Mouse (Mus musculus): ENCODE measurements at regions not wholly inside any gene's neighbourhood (a gene's known extent, or its start where the extent isn't known, plus 50 kb on each side); places are given as distances from the start of the nearest gene placed in this dataset.
A peak's percentile ranks its signal among the peaks of the same experiment; 100 is the strongest.

GRCm38 (mm10) chr8:11942892-11943332 lies 102.6 kb downstream of the Tex29 start:
- DNase-seq (ENCODE audit: low spot score) (peak; percentile 81), ATAC-seq (ENCODE audit: insufficient read depth, low read depth) (peak; percentile 79)
- 34% methylated on average over 6 of the region's 6 CpGs for WGBS
- Histone ChIP-seq H3K9ac (replicated peaks; ENCODE audit: low read depth, low read length) (no peak overlapping the region), H3K4me1 (ENCODE audit: control insufficient read depth, insufficient read depth) (no peaks in the 10 kb centered on the region), H3K4me3 (ENCODE audit: low read depth, low read length) (no peak overlapping the region), H3K9me3 (replicated peaks; ENCODE audit: control insufficient read depth, low read length) (no peaks in the 10 kb centered on the region), H3K4me2 (ENCODE audit: low read depth, low read length) (no peak overlapping the region), H3K27ac (ENCODE audit: low read depth) (no peak overlapping the region), H3K27me3 (ENCODE audit: control insufficient read depth, insufficient read depth, low read length) (no peaks in the 10 kb centered on the region), H3K36me3 (replicated peaks; ENCODE audit: control insufficient read depth, insufficient read depth, low read length) (no peaks in the 10 kb centered on the region)
- TF ChIP-seq CTCF (IDR thresholded peaks at IDR 0.05; ENCODE audit: low read depth) (peak; percentile 75), EP300 (IDR thresholded peaks at IDR 0.05; ENCODE audit: low read depth) (no peak)

- H3K27me3 ChIP-seq (ENCODE audit: control insufficient read depth, insufficient read depth, low read length): no peaks in the 10 kb centered on the region
- no peak for DNase-seq (ENCODE audit: low spot score)
- H3K4me1 ChIP-seq (ENCODE audit: control insufficient read depth, insufficient read depth): no peaks in the 10 kb centered on the region
- no peak overlapping the region for H3K9ac ChIP-seq (replicated peaks; ENCODE audit: low read depth, low read length)
- no peak overlapping the region for H3K27ac ChIP-seq (ENCODE audit: low read depth)
- no peaks in the 10 kb centered on the region for H3K36me3 ChIP-seq (replicated peaks; ENCODE audit: control insufficient read depth, insufficient read depth, low read length)
- 61% methylated on average over 8 of the region's 8 CpGs for WGBS
- H3K4me3 ChIP-seq (ENCODE audit: low read depth, low read length): no peak overlapping the region
- ATAC-seq (ENCODE audit: insufficient read depth, low read depth): no peak
- 0 out of 2 replicates have a peak, but pooled peaks cover 5% of the 10 kb centered on the region for H3K9me3 ChIP-seq (replicated peaks; ENCODE audit: control insufficient read depth, low read length)
- TF ChIP-seq EP300 (IDR thresholded peaks at IDR 0.05; ENCODE audit: low read depth) (no peak), CTCF (IDR thresholded peaks at IDR 0.05; ENCODE audit: low read depth) (no peak)
- H3K4me2 ChIP-seq (ENCODE audit: low read depth, low read length): no peak overlapping the region
These were observed 107.5 kb downstream of the Tex29 start for GRCm38 (mm10) chr8:11947766-11948165.

- DNase-seq (ENCODE audit: low spot score): no peak
- H3K36me3 ChIP-seq (replicated peaks; ENCODE audit: control insufficient read depth, insufficient read depth, low read length): no peaks in the 10 kb centered on the region
- H3K4me1 ChIP-seq (ENCODE audit: control insufficient read depth, insufficient read depth): no peaks in the 10 kb centered on the region
- no peak for ATAC-seq (ENCODE audit: insufficient read depth, low read depth)
- H3K9me3 ChIP-seq (replicated peaks; ENCODE audit: control insufficient read depth, low read length): 0 out of 2 replicates have a peak, but pooled peaks cover 2% of the 10 kb centered on the region
- TF ChIP-seq EP300 (IDR thresholded peaks at IDR 0.05; ENCODE audit: low read depth): no peak
- TF ChIP-seq CTCF (IDR thresholded peaks at IDR 0.05; ENCODE audit: low read depth): no peak
- H3K4me2 ChIP-seq (ENCODE audit: low read depth, low read length): no peak overlapping the region
- H3K4me3 ChIP-seq (ENCODE audit: low read depth, low read length): no peak overlapping the region
- H3K27me3 ChIP-seq (ENCODE audit: control insufficient read depth, insufficient read depth, low read length): 0 out of 2 replicates have a peak, but pooled peaks cover 7% of the 10 kb centered on the region
- 17% methylated on average over 7 of the region's 7 CpGs for WGBS
- no peak overlapping the region for H3K9ac ChIP-seq (replicated peaks; ENCODE audit: low read depth, low read length)
- no peak overlapping the region for H3K27ac ChIP-seq (ENCODE audit: low read depth)
These were observed 116.0 kb downstream of the Tex29 start for GRCm38 (mm10) chr8:11956268-11956667.

- Histone ChIP-seq H3K9ac (replicated peaks; ENCODE audit: low read depth, low read length) (no peak overlapping the region), H3K4me1 (ENCODE audit: control insufficient read depth, insufficient read depth) (no peaks in the 10 kb centered on the region), H3K27me3 (ENCODE audit: control insufficient read depth, insufficient read depth, low read length) (0 out of 2 replicates have a peak, but pooled peaks cover 7% of the 10 kb centered on the region), H3K9me3 (replicated peaks; ENCODE audit: control insufficient read depth, low read length) (no peaks in the 10 kb centered on the region), H3K27ac (ENCODE audit: low read depth) (no peak overlapping the region), H3K4me2 (ENCODE audit: low read depth, low read length) (no peak overlapping the region), H3K36me3 (replicated peaks; ENCODE audit: control insufficient read depth, insufficient read depth, low read length) (no peaks in the 10 kb centered on the region), H3K4me3 (ENCODE audit: low read depth, low read length) (no peak overlapping the region)
- no peak for ATAC-seq (ENCODE audit: insufficient read depth, low read depth)
- 61% methylated on average over 7 of the region's 7 CpGs for WGBS
- TF ChIP-seq CTCF (IDR thresholded peaks at IDR 0.05; ENCODE audit: low read depth): peak; percentile 65
- TF ChIP-seq EP300 (IDR thresholded peaks at IDR 0.05; ENCODE audit: low read depth): no peak
- DNase-seq (ENCODE audit: low spot score): peak; percentile 30
These were observed 116.9 kb downstream of the Tex29 start for GRCm38 (mm10) chr8:11957046-11957783.

GRCm38 (mm10) chr8:11958176-11958575 lies 117.9 kb downstream of the Tex29 start:
- Histone ChIP-seq H3K27ac (ENCODE audit: low read depth) (no peak overlapping the region), H3K9me3 (replicated peaks; ENCODE audit: control insufficient read depth, low read length) (no peaks in the 10 kb centered on the region), H3K4me3 (ENCODE audit: low read depth, low read length) (no peak overlapping the region), H3K36me3 (replicated peaks; ENCODE audit: control insufficient read depth, insufficient read depth, low read length) (no peaks in the 10 kb centered on the region), H3K9ac (replicated peaks; ENCODE audit: low read depth, low read length) (no peak overlapping the region), H3K4me1 (ENCODE audit: control insufficient read depth, insufficient read depth) (no peaks in the 10 kb centered on the region), H3K27me3 (ENCODE audit: control insufficient read depth, insufficient read depth, low read length) (0 out of 2 replicates have a peak, but pooled peaks cover 7% of the 10 kb centered on the region), H3K4me2 (ENCODE audit: low read depth, low read length) (no peak overlapping the region)
- no peak for TF ChIP-seq CTCF (IDR thresholded peaks at IDR 0.05; ENCODE audit: low read depth)
- TF ChIP-seq EP300 (IDR thresholded peaks at IDR 0.05; ENCODE audit: low read depth): no peak
- WGBS: 41% methylated on average over 5 of the region's 5 CpGs
- DNase-seq (ENCODE audit: low spot score) (no peak), ATAC-seq (ENCODE audit: insufficient read depth, low read depth) (no peak)
